Mouse (Mus musculus) heart, embryonic 15.5 days (tissue): ENCODE results near the gene Spag7. TPM values are rescaled to one million over a fixed set of nuclear protein-coding genes. Genes with fewer than 3 reads are reported as not detected.
A peak's percentile ranks its signal among the peaks of the same experiment; 100 is the strongest.

Source experiments
- ATAC-seq: fragments of 200-750 bp; cut with Nextera tagmentation; replicated peaks from 2 replicates; pipeline ENCODE4 v1.8.0; 2017; ENCODE audit warnings: low read depth, moderate TSS enrichment; ENCODE audit not compliant: insufficient number of reproducible peaks, insufficient read depth, low FRiP score
- H3K27ac ChIP-seq: fragments of 300-500 bp; sonication (generic); 2 replicates; pipeline ENCODE4 v1.5.1; 2015; ENCODE audit warnings: mild to moderate bottlenecking, inconsistent platforms
- H3K27me3 ChIP-seq: fragments of 300-500 bp; sonication (generic); 2 replicates; pipeline ENCODE4 v1.6.1; 2015; ENCODE audit warnings: inconsistent platforms
- H3K36me3 ChIP-seq: fragments of 300-500 bp; sonication (generic); 2 replicates; pipeline ENCODE4 v1.6.1; 2015; ENCODE audit warnings: mild to moderate bottlenecking, inconsistent platforms
- H3K4me1 ChIP-seq: fragments of 300-500 bp; sonication (generic); replicated peaks from 2 replicates; pipeline ENCODE4 v1.6.1; 2015; ENCODE audit warnings: inconsistent platforms
- H3K4me2 ChIP-seq: fragments of 300-500 bp; sonication (generic); 2 replicates; pipeline ENCODE4 v1.6.1; 2015; ENCODE audit warnings: inconsistent platforms, mild to moderate bottlenecking, moderate library complexity
- H3K4me3 ChIP-seq: fragments of 300-500 bp; sonication (generic); 2 replicates; pipeline ENCODE4 v1.5.1; 2015; ENCODE audit warnings: mild to moderate bottlenecking, inconsistent platforms
- H3K9ac ChIP-seq: fragments of 300-500 bp; sonication (generic); 2 replicates; pipeline ENCODE4 v1.6.1; 2015; ENCODE audit warnings: mild to moderate bottlenecking, inconsistent platforms
- H3K9me3 ChIP-seq: fragments of 300-500 bp; sonication (generic); replicated peaks from 2 replicates; pipeline ENCODE4 v1.6.1; 2016; ENCODE audit warnings: inconsistent platforms
- WGBS: fragments of 180-500 bp; shearing (Covaris S2); methylation state at CpG from one replicate; pipeline ENCODE4 v1.1.7; 2015; ENCODE audit warnings: mixed read lengths; 5-methylcytosine and 5-hydroxymethylcytosine counted together
- polyA plus RNA-seq: library from polyadenylated mRNA; unstranded; fragments of >200 nt; fragmentation: Nextera tagmentation; extraction: Ambion mirVana; gene quantifications from 2 replicates; pipeline ENCODE4 v1.2.1, GENCODE M21; 2015

Spag7 gene
- polyA plus RNA-seq, 1 experiment from 2014 or later: 168 TPM

DNA sequence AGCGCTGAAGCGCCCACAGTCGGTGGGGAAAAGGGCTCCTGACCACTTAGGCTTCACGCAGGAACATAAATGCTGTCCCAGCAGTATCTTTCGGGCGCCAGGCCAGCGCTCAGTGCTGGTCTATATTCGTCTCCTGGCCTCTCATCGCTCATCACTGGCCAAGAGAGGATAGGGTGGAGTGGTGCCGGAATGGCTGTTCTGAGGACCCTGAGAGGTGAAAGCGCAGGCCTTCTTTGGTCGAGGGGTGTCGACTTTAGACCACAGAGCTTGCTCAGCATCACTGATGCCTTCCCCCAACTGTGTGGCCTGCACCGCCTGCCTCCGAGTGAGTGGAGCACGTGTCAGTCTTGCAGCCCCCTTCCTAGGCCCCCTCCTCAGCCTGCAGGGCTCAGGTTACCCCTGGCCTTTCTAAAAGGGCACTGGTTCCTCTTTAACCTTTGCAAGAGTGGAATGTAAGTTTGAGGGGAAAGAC is 12.7 kb downstream of the Spag7 start:
- H3K9me3 ChIP-seq: no peaks in the 10 kb centered on the region
- H3K27ac ChIP-seq: peak overlapping the region; percentile 99
- H3K4me3 ChIP-seq: peak overlapping the region; percentile 98
- H3K4me2 ChIP-seq: peak overlapping the region; percentile 93
- H3K36me3 ChIP-seq: peaks cover 26% of the 10 kb centered on the region
- H3K27me3 ChIP-seq: no peaks in the 10 kb centered on the region
- 4% methylated on average over 16 of the region's 16 CpGs for WGBS
- peak; percentile 38 for ATAC-seq
- H3K9ac ChIP-seq: peak overlapping the region; percentile 100
- peaks cover 67% of the 10 kb centered on the region for H3K4me1 ChIP-seq

DNA sequence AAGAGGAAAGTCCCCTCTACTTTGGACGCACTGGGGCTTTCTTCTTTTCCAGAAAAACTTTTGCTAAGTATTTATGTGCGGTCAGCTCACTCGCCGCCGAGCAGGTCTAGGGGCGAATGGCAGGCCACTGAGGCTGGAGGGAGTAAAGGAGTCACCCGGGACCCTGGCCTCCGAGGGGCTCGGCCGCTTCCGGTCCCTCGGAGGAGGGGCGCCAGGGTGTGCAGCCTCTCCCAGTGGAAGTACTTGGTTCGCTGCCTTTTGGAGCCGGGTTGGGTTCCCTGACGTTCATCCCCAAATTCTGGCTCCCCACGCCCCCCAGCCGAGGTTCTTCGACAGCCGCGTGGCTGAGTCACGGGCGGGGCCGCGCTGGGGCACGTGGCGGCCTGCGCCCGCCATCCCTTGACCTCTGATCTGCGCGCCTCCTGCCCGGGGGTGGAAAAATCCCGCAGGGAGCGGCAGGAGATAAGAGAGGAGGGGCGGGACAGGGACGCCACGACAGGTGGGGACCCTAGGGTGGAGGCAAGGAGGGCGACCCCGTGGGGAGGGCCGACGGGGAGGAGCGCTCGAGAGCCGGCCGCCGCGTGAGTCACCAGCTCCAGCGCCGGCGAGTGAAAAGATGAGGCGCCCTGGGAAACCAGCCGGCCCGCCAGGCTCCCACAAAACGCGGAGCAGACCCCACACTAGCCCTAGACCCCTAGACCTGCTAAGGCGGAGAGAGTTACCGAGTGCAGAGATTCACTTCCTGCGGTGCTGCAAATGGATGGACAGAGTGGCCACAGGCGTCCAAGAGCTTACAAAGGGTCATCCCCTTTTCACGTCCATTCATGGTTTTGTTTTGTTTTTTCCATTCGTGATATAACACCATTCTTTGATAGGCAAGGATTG is 13.4 kb downstream of the Spag7 start:
- Histone ChIP-seq H3K4me2 (peak overlapping the region; percentile 93), H3K4me3 (peak overlapping the region; percentile 98), H3K27ac (peak overlapping the region; percentile 99), H3K9me3 (no peaks in the 10 kb centered on the region), H3K9ac (peak overlapping the region; percentile 100), H3K4me1 (peaks cover 66% of the 10 kb centered on the region), H3K27me3 (no peaks in the 10 kb centered on the region), H3K36me3 (peaks cover 27% of the 10 kb centered on the region)
- ATAC-seq: peak; percentile 5; the same call in 1 of the 2 replicates
- WGBS: under 1% methylated on average over 59 of the region's 61 CpGs

DNA sequence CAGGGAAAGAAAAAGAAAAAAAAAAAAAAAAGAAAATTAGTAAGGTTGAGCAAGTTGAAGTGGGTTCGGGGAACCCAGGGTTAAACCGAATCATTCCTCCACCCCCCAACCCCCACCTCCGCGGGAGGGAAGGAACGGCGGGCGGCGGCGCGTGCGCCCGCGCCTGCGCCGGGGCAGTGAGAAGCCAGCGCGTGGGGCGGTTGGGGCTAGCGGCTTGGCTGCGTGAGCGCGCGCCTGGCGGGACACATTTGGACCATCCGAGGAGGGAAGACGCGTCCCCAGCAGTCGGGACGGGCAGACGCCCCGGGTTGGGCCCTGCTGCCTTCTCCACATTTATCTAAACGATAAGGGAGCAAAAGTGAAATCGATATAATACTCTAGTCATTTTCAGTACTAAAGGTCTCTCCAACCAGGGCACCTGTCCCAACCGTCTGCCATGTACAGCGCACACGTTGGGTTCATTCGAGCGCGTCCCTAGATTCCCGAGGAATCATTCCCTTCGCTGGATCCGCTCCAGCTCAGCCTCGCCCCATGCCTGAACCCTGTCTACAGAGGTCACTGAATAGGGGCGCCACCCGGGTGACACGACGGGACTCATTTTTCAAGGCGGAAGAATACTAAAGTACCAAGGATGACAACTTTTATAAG is 14.2 kb downstream of the Spag7 start:
- Histone ChIP-seq H3K27me3 (no peaks in the 10 kb centered on the region), H3K9ac (peak overlapping the region; percentile 100), H3K4me2 (peak overlapping the region; percentile 93), H3K4me3 (peak overlapping the region; percentile 98), H3K4me1 (peaks cover 67% of the 10 kb centered on the region), H3K36me3 (peaks cover 28% of the 10 kb centered on the region), H3K27ac (peak overlapping the region; percentile 99), H3K9me3 (no peaks in the 10 kb centered on the region)
- peak; percentile 33 for ATAC-seq
- 0% methylated on average over 38 of the region's 48 CpGs for WGBS

DNA sequence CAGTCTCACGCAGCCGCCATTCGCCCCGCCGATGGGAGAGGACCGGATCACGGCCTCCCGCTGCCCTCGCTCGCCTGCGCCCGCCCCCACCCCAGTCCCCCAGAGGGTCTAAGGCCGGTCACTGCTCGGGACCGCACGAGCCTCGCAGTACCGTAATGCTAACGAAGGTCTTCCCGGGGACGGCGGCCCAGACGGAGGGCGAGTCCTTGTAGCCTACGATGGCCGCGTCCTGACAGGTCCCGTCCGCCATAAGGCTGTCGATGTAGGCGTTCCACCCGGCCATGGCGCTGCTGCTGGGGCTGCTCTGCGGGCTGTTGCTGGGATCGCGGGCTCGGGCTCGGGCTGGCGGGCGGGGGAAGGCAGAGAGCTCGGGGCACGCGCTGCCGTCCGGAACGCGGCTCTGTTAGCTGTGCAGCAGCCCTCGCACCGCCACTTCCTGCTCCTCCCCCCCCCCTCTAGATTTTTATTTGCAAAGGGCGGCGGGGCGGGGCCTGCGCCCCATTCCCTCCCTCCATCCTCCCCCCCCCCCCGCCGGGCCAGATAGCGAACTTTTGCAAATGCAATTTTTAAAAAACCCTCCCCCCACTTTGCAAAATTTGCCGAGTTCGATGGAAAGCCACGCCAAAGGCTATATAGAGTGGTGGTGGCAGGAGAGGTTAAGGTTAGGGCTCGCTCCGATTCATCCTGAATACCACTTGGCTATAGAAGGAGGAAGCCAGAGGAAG is 14.9 kb downstream of the Spag7 start, which contains the start of gene Pfn1:
Pfn1 (minus strand) TSS at position 447 of the 725 bp plus-strand sequence.
- Histone ChIP-seq H3K9ac (peak within 1 kb of the TSS; percentile 100), H3K36me3 (peaks cover 35% of the 10 kb centered on the region), H3K27ac (peak within 1 kb of the TSS; percentile 99), H3K4me3 (peak within 1 kb of the TSS; percentile 98), H3K4me1 (peaks cover 73% of the 10 kb centered on the region), H3K4me2 (peak within 1 kb of the TSS; percentile 93), H3K9me3 (no peaks in the 10 kb centered on the region), H3K27me3 (no peaks in the 10 kb centered on the region)
- WGBS: under 1% methylated on average over 58 of the region's 61 CpGs
- peak; percentile 21 for ATAC-seq

DNA sequence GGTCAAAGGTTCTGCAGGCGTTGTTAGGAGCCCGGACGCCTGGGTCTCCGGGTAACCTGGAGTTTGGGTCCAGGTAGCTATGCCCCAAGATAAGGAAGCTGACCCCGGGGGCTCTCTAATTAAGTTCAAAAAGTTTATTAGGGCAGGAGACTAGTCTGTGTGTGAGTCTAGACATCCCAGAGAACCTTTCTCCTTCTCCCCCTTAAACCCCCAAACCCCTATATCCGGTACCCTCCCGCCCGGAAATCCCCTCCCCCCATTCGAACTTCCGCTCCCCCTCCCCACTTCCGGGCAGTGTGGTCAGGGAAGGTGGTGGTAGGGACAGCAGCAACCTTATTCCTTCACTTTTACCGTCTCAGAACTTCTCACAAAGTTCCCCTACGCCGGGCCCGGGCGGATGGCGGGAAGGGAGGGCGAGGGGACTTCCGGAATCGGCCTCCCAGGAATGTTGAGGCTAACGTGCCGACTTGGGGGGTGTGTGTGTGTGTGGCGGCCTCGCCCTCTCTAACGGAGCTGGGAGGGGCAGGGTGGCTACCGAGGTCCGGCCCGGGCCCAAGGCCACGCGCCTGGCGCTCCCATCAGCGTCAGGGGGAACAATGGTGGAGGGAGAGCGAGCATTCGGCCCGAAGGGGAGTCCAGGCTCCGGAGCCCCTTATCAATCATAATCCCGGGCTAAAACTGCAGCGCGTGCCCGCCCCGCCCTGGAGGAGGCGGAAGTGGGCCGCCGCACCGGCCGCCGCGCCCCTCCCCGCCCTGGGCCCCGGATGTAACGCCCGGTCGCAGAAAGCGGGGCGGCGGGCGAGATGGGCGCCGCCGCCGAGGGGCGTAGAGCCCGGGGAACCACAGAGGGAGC is 15.6 kb downstream of the Spag7 start:
- ATAC-seq: peak; percentile 27
- under 1% methylated on average over 60 of the region's 63 CpGs for WGBS
- Histone ChIP-seq H3K27me3 (no peaks in the 10 kb centered on the region), H3K9ac (peak overlapping the region; percentile 100), H3K36me3 (peaks cover 37% of the 10 kb centered on the region), H3K27ac (peak overlapping the region; percentile 99), H3K4me3 (peak overlapping the region; percentile 98), H3K9me3 (no peaks in the 10 kb centered on the region), H3K4me1 (peaks cover 74% of the 10 kb centered on the region), H3K4me2 (peak overlapping the region; percentile 93)

DNA sequence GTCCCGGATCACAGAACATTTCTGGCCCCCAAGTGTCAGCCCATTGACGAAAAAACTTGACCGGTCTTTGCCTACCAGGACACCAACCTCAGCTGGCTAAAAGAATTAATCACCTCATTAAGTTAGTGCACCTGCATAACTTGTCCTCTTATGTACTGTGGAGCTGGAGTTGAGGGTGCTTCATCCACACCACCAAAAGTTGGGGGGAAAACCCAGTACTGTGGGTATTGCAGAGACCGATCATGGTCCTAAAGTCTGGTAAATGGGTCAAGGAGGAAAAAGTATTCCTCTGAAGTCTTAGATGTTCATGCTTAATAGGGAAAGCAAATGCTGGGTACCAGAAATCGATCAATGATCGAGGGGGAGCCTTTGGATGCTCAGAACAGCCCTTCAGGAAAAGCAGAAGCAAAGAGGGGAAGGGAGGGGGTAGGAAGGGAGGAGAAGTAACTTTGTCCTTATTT is 16.3 kb downstream of the Spag7 start:
- 34% methylated on average over 6 of the region's 6 CpGs for WGBS
- peak overlapping the region; percentile 100 for H3K9ac ChIP-seq
- peak overlapping the region; percentile 99 for H3K27ac ChIP-seq
- no peak for ATAC-seq
- no peaks in the 10 kb centered on the region for H3K27me3 ChIP-seq
- peak overlapping the region; percentile 98 for H3K4me3 ChIP-seq
- H3K36me3 ChIP-seq: peaks cover 37% of the 10 kb centered on the region
- H3K4me1 ChIP-seq: peaks cover 74% of the 10 kb centered on the region
- no peaks in the 10 kb centered on the region for H3K9me3 ChIP-seq
- peak overlapping the region; percentile 93 for H3K4me2 ChIP-seq

DNA sequence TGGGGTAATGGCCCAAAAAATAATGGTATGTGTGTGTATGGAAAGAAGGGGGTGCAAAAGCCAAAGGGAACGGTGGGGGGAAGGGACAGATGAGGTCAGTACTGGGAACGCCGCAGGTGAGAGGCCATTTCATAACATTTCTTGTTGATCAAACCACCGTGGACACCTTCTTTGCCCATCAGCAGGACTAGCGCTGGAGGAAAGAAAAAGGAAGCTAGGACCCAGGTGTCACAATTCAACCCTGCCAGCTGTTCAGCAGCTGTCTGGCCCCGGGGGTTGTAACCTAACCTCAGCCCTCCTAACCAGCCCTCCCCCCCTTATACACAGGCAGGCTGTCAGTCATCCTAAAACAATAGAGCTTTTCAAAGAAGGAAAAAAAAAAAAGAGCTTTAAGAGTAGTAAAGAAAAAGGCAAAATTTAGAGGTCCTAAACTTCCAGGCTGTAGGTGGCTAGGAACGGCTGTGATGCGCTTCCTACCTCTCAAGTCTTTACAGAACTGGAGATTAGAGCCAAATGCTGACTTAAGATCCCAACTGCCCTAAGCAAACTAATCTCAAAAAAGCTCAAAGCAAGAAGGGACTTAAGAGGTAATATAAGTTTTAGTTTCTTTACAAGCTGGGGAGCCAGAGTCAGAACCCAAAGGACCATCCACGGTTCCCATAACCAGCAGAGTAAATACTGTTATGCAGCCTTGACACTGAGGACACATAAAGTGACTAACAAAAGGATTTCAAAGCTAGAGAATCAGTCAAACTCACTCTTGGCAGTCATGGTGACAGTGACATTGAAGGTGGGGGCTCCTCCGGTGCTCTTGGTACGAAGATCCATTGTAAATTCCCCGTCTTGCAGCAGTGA is 17.0 kb downstream of the Spag7 start:
- peak overlapping the region; percentile 93 for H3K4me2 ChIP-seq
- H3K4me3 ChIP-seq: peak overlapping the region; percentile 98
- H3K27ac ChIP-seq: peak overlapping the region; percentile 99
- peaks cover 37% of the 10 kb centered on the region for H3K36me3 ChIP-seq
- no peaks in the 10 kb centered on the region for H3K9me3 ChIP-seq
- no peak for ATAC-seq
- WGBS: 47% methylated on average over 12 of the region's 12 CpGs
- H3K27me3 ChIP-seq: no peaks in the 10 kb centered on the region
- H3K9ac ChIP-seq: peak overlapping the region; percentile 100
- H3K4me1 ChIP-seq: peaks cover 72% of the 10 kb centered on the region

DNA sequence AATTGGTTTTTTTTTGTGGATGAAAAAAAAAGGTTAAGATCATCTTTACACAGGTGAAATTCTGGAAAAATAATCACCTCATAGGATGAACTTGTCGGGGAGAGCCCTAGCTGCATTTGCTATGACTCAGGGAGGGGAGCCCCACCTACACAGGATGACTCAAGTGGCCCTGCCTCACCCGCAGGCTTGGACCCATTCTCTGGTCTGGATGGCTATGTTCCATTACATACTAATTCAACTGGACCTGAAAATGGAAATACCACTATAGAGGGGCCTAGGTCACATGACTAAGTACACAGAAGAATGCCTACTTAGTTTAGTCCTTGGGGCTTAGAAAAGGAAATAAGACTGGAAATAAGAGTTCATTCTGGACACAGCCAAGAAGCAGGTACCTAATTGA is 17.8 kb downstream of the Spag7 start:
- 43% methylated on average over 2 of the region's 2 CpGs for WGBS
- Histone ChIP-seq H3K27me3 (no peaks in the 10 kb centered on the region), H3K4me1 (peaks cover 63% of the 10 kb centered on the region), H3K9me3 (no peaks in the 10 kb centered on the region), H3K9ac (no peak overlapping the region), H3K36me3 (peaks cover 37% of the 10 kb centered on the region), H3K27ac (peak overlapping the region; percentile 28; the same call in 1 of the 2 replicates), H3K4me2 (peak overlapping the region; percentile 93), H3K4me3 (0 out of 2 replicates have a peak overlapping the region, but pooled peaks have one; percentile 6)
- ATAC-seq: no peak

DNA sequence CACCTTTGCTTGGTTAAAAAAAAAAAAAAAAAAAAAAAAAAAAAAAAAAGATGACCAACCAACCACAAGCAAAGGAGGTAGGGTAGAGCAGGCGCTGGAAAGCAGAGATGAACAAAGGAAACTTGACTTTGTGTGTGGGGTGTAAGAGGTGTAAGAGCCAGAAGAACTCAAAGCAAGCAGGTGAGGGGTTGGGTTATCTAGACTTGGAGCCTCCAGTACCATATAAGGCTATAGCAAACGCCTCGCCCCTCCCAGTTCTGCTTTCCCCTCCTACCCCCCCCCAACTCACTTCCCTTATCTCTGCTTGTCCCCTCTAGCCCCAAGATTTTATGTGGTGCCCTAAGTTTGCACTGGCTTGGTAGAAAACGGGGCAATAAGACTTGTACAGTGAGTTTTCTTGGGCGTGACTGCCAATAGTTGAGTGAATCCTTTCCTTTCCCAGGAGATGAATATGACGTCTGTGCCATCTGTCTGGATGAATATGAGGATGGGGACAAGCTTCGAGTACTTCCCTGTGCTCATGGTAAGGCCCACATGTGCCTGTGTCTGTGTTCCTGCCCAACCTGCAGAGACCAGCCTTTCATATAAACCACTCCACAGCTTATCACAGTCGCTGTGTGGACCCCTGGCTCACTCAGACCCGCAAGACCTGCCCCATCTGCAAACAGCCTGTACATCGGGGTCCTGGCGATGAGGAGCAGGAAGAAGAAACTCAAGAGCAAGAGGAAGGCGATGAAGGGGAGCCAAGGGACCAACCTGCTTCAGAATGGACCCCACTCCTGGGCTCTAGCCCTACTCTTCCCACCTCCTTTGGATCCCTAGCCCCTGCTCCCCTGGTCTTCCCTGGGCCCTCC is 18.7 kb downstream of the Spag7 start:
- Histone ChIP-seq H3K9ac (no peak overlapping the region), H3K4me1 (peaks cover 62% of the 10 kb centered on the region), H3K36me3 (peaks cover 37% of the 10 kb centered on the region), H3K27me3 (no peaks in the 10 kb centered on the region), H3K27ac (peak overlapping the region; percentile 28), H3K4me3 (no peak overlapping the region), H3K9me3 (no peaks in the 10 kb centered on the region), H3K4me2 (peak overlapping the region; percentile 7; the same call in 1 of the 2 replicates)
- 64% methylated on average over 12 of the region's 12 CpGs for WGBS
- no peak for ATAC-seq
